Mouse (Mus musculus) midbrain, postnatal 0 days (tissue): ENCODE measurements around the gene Mien1. TPM values are rescaled to one million over a fixed set of nuclear protein-coding genes. Genes with fewer than 3 reads are reported as not detected.

Experiments
- ATAC-seq: fragments of 200-750 bp; cut with Nextera tagmentation; 2 replicates; pipeline ENCODE4 v1.8.0; 2017; ENCODE audit warnings: moderate number of reproducible peaks, mild to moderate bottlenecking, moderate TSS enrichment, moderate library complexity; ENCODE audit not compliant: low FRiP score
- DNase-seq: peaks from one replicate; pipeline ENCODE4 v3.0.0-alpha.2; 2015; ENCODE audit warnings: low spot score
- H3K27ac ChIP-seq: fragments of 300-500 bp; sonication (generic); 2 replicates; pipeline ENCODE4 v1.5.1; 2014; ENCODE audit warnings: low read depth, mild to moderate bottlenecking, low read length, mixed read lengths
- H3K27me3 ChIP-seq: fragments of 300-500 bp; sonication (generic); 2 replicates; pipeline ENCODE4 v1.6.1; 2014; ENCODE audit warnings: low read length, control low read depth, mixed read lengths; ENCODE audit not compliant: insufficient read depth
- H3K36me3 ChIP-seq: fragments of 300-500 bp; sonication (generic); 2 replicates; pipeline ENCODE4 v1.6.1; 2014; ENCODE audit warnings: low read length, control low read depth, mixed read lengths; ENCODE audit not compliant: insufficient read depth
- H3K4me1 ChIP-seq: fragments of 300-500 bp; sonication (generic); 2 replicates; pipeline ENCODE4 v1.6.1; 2014; ENCODE audit warnings: mild to moderate bottlenecking, control low read depth, antibody characterized with exemption, low read length, mixed read lengths; ENCODE audit not compliant: insufficient read depth
- H3K4me2 ChIP-seq: fragments of 300-500 bp; sonication (generic); 2 replicates; pipeline ENCODE4 v1.6.1; 2014; ENCODE audit warnings: low read depth, mild to moderate bottlenecking, low read length, mixed read lengths; ENCODE audit not compliant: poor library complexity, severe bottlenecking
- H3K4me3 ChIP-seq: fragments of 300-500 bp; sonication (generic); 2 replicates; pipeline ENCODE4 v1.5.1; 2014; ENCODE audit warnings: low read depth, mild to moderate bottlenecking, low read length, moderate library complexity
- H3K9ac ChIP-seq: fragments of 300-500 bp; sonication (generic); replicated peaks from 2 replicates; pipeline ENCODE4 v1.6.1; 2014; ENCODE audit warnings: mild to moderate bottlenecking, low read length, moderate library complexity, mixed read lengths; ENCODE audit not compliant: poor library complexity, severe bottlenecking
- H3K9me3 ChIP-seq: fragments of 300-500 bp; sonication (generic); 2 replicates; pipeline ENCODE4 v1.6.1; 2016; ENCODE audit warnings: low read length, control low read depth
- CTCF ChIP-seq: IDR thresholded peaks from 2 replicates; pipeline ENCODE4 v1.5.1; 2016; ENCODE audit warnings: antibody characterized with exemption, mild to moderate bottlenecking
- WGBS: fragments of 180-500 bp; shearing (Covaris S2); extraction: QIAGEN DNeasy Blood & Tissue Kit; methylation state at CpG from one replicate; pipeline ENCODE4 v1.1.7; 2014; 5-methylcytosine and 5-hydroxymethylcytosine counted together
- polyA plus RNA-seq: library from polyadenylated mRNA; unstranded; fragments of >200 nt; fragmentation: Nextera tagmentation; extraction: Ambion mirVana; gene quantifications from 2 replicates; pipeline ENCODE4 v1.2.1, GENCODE M21; 2015
- total RNA-seq: library from RNA; depleted of rRNA; stranded (reverse); fragments of >200 nt; gene quantifications from 2 replicates; pipeline ENCODE4 v1.2.3, GENCODE M21; 2014; rRNA removed

Gene Mien1
- total RNA-seq, result 68.3 and 79.2 TPM in 2 replicates
- 243 and 246 TPM in 2 replicates for polyA plus RNA-seq

DNA sequence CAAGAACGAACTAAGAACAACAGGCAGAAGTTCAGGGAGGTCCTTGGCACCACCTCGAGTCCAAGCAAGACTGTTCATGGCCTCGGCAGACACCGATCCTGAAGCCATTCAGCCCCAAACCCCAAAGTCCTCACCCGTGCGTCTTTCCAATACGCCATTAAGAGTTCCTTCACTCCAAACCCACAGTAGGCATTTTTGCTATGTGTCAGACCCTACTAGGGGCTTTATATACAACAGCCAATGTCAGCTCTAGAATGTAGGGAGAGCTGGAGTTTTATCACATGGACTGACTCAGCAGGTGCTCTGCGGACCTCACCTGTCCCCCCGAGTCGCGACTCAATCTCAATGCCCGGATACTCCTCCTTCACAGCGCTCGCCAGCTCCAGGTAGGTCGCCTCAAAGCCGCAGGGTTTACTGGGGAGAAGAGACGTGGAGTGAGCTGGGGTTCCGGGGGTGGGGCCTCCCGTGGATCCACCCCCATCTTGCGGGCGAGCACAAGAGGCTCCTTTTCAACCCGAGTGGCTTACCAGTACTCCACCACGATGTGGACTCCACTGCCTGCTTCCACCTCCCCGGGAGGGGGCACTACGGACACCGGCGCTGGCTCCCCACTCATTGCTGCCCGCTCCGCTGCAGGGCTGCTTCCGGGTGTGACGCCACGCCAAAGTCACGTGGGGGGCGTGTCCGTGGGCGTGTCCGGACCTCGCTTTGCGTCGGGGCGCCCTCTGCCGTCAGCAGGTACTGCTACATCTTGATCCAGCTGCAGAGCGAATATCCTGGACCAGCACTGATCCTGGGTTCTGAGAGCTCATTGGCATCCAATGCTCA, at the start of gene Mien1:
Gene Mien1, minus strand, starts transcription at position 661 of the 828 bp plus-strand sequence.
- 3% methylated on average over 43 of the region's 43 CpGs for WGBS
- H3K27ac ChIP-seq, result peak within 1 kb of the TSS; percentile 62
- no peaks in the 10 kb centered on the region for H3K27me3 ChIP-seq
- H3K4me2 ChIP-seq, result peak within 1 kb of the TSS; percentile 77
- peak within 1 kb of the TSS; percentile 71 for H3K4me3 ChIP-seq
- H3K9me3 ChIP-seq, result no peaks in the 10 kb centered on the region
- peak; percentile 97 for TF ChIP-seq CTCF
- peaks cover 8% of the 10 kb centered on the region for H3K36me3 ChIP-seq
- peak; percentile 88 for ATAC-seq
- DNase-seq, result peak; percentile 92
- H3K9ac ChIP-seq, result peak within 1 kb of the TSS; percentile 65
- 0 out of 2 replicates have a peak, but pooled peaks cover 4% of the 10 kb centered on the region for H3K4me1 ChIP-seq

- Histone ChIP-seq H3K9ac (no peak overlapping the region), H3K9me3 (no peaks in the 10 kb centered on the region), H3K36me3 (no peaks in the 10 kb centered on the region), H3K4me3 (no peak overlapping the region), H3K27ac (no peak overlapping the region), H3K4me2 (no peak overlapping the region), H3K4me1 (no peaks in the 10 kb centered on the region), H3K27me3 (0 out of 2 replicates have a peak, but pooled peaks cover 4% of the 10 kb centered on the region)
- 68% methylated on average over 5 of the region's 5 CpGs for WGBS
- ATAC-seq (no peak), DNase-seq (no peak)
- no peak for TF ChIP-seq CTCF
These were observed 48.8 kb upstream of the Mien1 start for GRCm38 (mm10) chr11:98487526-98488040.

GRCm38 (mm10) chr11:98485749-98486148, 47.0 kb upstream of the Mien1 start:
- ATAC-seq, result no peak
- TF ChIP-seq CTCF, result no peak
- 89% methylated on average over 2 of the region's 2 CpGs for WGBS

DNA sequence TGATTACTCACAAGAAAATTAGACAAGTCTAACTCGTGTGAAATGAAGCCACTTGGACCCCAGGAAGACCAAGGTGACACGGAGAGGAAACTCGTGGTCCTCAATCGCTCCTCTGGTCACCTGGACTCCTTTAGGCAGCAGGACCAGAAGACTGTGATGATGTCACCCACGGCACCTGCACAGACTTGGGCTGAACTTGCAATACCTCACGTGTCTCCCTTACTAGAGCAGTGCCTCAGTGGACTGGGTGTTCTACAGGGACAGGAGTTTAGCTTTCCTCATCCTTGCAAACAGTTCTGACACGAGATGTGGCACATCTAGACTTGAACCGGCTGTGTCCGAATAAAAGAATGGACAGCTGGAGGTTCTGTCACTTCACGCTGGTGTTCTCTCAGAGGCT, 43.3 kb upstream of the Mien1 start:
- no peak for TF ChIP-seq CTCF
- WGBS, result 87% methylated on average over 10 of the region's 10 CpGs
- no peak overlapping the region for H3K9ac ChIP-seq
- no peaks in the 10 kb centered on the region for H3K9me3 ChIP-seq
- H3K4me1 ChIP-seq, result no peaks in the 10 kb centered on the region
- H3K27ac ChIP-seq, result no peak overlapping the region
- no peak for ATAC-seq
- 0 out of 2 replicates have a peak, but pooled peaks cover 4% of the 10 kb centered on the region for H3K27me3 ChIP-seq
- no peaks in the 10 kb centered on the region for H3K36me3 ChIP-seq
- H3K4me2 ChIP-seq, result no peak overlapping the region
- no peak for DNase-seq
- no peak overlapping the region for H3K4me3 ChIP-seq

More at GRCm38 (mm10) chr11:98485749-98486148, 47.0 kb upstream of the Mien1 start:
- Histone ChIP-seq H3K9me3 (no peaks in the 10 kb centered on the region), H3K4me2 (no peak overlapping the region), H3K4me1 (no peaks in the 10 kb centered on the region), H3K36me3 (no peaks in the 10 kb centered on the region), H3K27ac (no peak overlapping the region), H3K9ac (no peak overlapping the region), H3K27me3 (0 out of 2 replicates have a peak, but pooled peaks cover 4% of the 10 kb centered on the region), H3K4me3 (no peak overlapping the region)
- DNase-seq, result no peak

GRCm38 (mm10) chr11:98481231-98481630, 42.4 kb upstream of the Mien1 start:
- WGBS, result 69% methylated on average over 6 of the region's 6 CpGs
- TF ChIP-seq CTCF, result no peak

DNA sequence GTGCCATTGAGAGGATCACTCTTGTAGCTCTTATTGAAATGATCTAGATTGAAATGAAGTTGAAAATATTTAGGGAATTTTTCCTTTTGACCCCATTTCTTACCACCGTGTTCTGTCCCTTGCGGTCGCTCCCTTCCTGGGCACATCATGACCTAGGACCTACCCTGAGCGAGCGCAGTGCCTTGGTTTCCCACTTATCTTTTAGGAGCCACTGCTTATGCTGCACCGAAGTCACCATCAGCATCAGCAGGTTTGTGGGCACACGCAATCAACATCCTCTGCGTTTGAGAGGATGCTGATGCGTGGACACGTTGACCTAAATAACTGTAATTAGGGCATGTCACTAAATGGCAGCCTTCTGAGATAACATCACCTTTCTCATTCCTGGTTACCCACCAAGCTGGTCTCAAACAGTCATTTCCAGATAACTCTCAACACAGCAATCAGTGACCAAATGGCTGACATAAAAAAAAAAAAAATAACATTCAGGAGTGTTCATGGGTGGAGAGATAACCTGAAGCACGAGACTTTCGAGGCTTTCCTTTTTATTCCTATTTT, 41.2 kb upstream of the Mien1 start:
- no peaks in the 10 kb centered on the region for H3K9me3 ChIP-seq
- ATAC-seq (no peak), DNase-seq (no peak)
- no peak overlapping the region for H3K4me3 ChIP-seq
- 91% methylated on average over 12 of the region's 12 CpGs for WGBS
- no peak overlapping the region for H3K4me2 ChIP-seq
- H3K27me3 ChIP-seq, result 0 out of 2 replicates have a peak, but pooled peaks cover 2% of the 10 kb centered on the region
- no peaks in the 10 kb centered on the region for H3K36me3 ChIP-seq
- H3K27ac ChIP-seq, result no peak overlapping the region
- no peak for TF ChIP-seq CTCF
- no peak overlapping the region for H3K9ac ChIP-seq
- H3K4me1 ChIP-seq, result no peaks in the 10 kb centered on the region

More at GRCm38 (mm10) chr11:98481231-98481630, 42.4 kb upstream of the Mien1 start:
- H3K4me1 ChIP-seq, result no peaks in the 10 kb centered on the region
- no peak overlapping the region for H3K4me2 ChIP-seq
- no peaks in the 10 kb centered on the region for H3K9me3 ChIP-seq
- ATAC-seq, result no peak
- H3K9ac ChIP-seq, result no peak overlapping the region
- no peak for DNase-seq
- H3K27ac ChIP-seq, result no peak overlapping the region
- H3K27me3 ChIP-seq, result 0 out of 2 replicates have a peak, but pooled peaks cover 4% of the 10 kb centered on the region
- H3K4me3 ChIP-seq, result no peak overlapping the region
- H3K36me3 ChIP-seq, result no peaks in the 10 kb centered on the region
